Mouse (Mus musculus): ENCODE data around the gene Ptprk. TPM values are rescaled to one million over a fixed set of nuclear protein-coding genes. Genes with fewer than 3 reads are reported as not detected.

The Ptprk gene
- polyA plus RNA-seq, 1 experiment, result 6.0 TPM

DNA sequence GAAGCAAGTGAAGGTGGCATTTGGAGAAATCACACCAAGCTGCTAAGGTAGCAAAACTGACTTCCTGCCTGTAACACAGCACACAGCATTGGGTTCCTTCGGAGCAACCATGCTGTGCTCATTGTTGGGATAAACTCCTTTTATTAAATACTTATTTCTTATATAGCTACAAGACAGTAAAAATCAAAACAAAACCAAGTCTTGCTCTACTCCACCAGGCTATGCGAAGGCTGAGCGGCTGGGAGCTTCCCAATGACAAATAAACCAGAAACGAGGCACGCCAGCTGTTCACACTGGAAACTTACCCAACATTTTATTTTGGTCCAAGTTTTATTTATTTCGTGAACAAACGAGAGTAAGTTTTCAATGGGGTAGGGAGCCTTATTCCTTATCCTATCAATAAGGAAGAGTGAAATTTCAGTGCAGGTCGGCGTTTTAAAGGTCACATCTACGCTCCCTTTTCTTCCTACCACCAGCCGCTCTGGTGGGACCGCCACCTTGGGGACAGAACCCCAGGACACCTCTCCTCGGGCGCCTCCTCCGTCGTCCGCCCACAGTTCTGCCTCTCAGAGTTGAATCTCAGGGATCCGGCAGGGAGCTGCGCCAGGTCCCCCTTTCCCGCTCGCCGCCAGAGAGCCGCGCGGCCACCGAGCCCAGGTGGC, 498 bp upstream of the Ptprk start:
- Histone ChIP-seq H3K4me1 (replicated peaks; ENCODE audit: control insufficient read depth, insufficient read depth, low read length) (no peaks in the 10 kb centered on the region; the same call in 1 of the 2 replicates), H3K36me3 (ENCODE audit: control insufficient read depth, insufficient read depth, low read length) (no peaks in the 10 kb centered on the region), H3K27ac (ENCODE audit: control insufficient read depth, insufficient read depth, low read length) (no peak overlapping the region), H3K27me3 (ENCODE audit: control insufficient read depth, insufficient read depth, low read length) (peaks cover 7% of the 10 kb centered on the region), H3K4me3 (ENCODE audit: control insufficient read depth, insufficient read depth, low read length) (peak overlapping the region; percentile 39)
- no peak for TF ChIP-seq CTCF (IDR thresholded peaks at IDR 0.05; ENCODE audit: borderline replicate concordance, control insufficient read depth, extremely low read depth, insufficient read depth, low read length, poor library complexity)
- WGBS, result under 1% methylated on average over 26 of the region's 26 CpGs
- no peak for DNase-seq

DNA sequence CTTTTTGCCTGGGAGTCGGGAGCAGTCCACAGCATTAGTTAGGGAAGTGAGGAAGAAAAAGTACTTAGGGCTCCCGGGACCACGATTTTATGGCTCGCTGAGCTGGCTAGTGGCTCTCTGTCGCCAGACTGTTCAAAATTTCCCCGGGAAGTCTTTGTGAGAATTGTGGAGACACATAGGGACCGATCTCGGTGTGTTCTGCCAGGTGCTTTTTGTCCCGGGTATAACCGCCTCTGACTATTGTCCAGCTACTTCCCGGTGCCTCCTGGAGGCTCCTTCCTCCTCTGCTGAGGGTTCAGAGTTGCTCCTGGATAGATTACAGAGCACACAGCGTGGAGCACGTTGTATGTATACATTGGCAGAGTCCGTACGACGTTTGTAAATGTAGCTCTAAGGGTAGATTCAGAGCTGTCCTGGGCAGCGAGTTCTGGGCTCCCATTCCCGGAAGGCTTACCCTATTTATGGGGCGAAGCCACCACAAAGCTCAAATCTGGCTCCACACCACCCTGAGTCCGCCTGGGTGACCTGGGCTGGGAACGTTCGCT, 943 bp downstream of the Ptprk start:
- Histone ChIP-seq H3K27me3 (ENCODE audit: control insufficient read depth, insufficient read depth, low read length) (peaks cover 7% of the 10 kb centered on the region), H3K36me3 (ENCODE audit: control insufficient read depth, insufficient read depth, low read length) (no peaks in the 10 kb centered on the region), H3K4me3 (ENCODE audit: control insufficient read depth, insufficient read depth, low read length) (peak overlapping the region; percentile 39), H3K4me1 (replicated peaks; ENCODE audit: control insufficient read depth, insufficient read depth, low read length) (no peaks in the 10 kb centered on the region; the same call in 1 of the 2 replicates), H3K27ac (ENCODE audit: control insufficient read depth, insufficient read depth, low read length) (no peak overlapping the region; the same call in 1 of the 2 replicates)
- no peak for TF ChIP-seq POLR2A (IDR thresholded peaks at IDR 0.05; ENCODE audit: control insufficient read depth, extremely low read depth, insufficient read depth, low read length, poor library complexity)
- TF ChIP-seq CTCF (IDR thresholded peaks at IDR 0.05; ENCODE audit: borderline replicate concordance, control insufficient read depth, extremely low read depth, insufficient read depth, low read length, poor library complexity), result no peak
- no peak for DNase-seq
- 2% methylated on average over 22 of the region's 22 CpGs for WGBS

DNA sequence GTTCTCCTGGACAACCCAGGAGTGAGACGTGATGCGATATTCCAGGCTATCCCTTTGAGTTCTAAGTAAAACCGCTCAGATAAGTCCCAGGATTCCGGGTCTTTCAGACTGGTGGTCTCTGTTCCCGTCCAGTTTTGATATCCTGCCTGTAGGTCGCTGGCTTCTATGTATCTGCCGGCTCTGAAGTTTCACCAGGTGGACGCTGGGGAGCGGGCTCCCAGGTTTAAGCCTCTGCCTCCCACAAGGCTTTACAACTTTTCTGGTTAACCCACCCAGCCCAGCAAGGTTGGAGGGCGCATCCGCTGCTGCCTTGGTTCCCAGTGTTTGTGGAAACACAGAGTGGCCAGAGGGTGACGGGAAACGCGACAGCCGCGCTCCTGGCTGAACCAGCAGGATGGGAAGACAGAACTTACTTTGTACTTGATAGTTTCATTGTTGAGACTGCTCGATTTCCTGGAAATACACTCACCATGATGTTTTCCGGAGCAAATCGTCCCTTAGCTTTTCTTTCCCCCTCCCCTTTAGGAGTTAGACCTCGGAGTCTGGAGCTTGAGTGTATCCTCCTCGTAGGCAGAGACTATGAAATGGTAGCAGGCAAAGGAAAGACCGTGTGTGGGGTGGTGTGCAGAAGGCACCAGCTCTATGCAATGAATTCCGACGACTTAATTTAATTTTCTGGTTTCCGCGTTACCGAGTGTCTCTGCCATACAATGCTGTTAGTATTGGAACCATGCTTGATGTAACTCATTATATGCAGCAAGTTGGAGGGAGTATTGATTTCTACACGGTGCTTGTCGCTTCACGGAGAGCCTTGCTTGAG, 1.6 kb downstream of the Ptprk start:
- H3K4me3 ChIP-seq (ENCODE audit: control insufficient read depth, insufficient read depth, low read length), result peak overlapping the region; percentile 3; the same call in 1 of the 2 replicates
- H3K27ac ChIP-seq (ENCODE audit: control insufficient read depth, insufficient read depth, low read length), result no peak overlapping the region
- no peak for TF ChIP-seq CTCF (IDR thresholded peaks at IDR 0.05; ENCODE audit: borderline replicate concordance, control insufficient read depth, extremely low read depth, insufficient read depth, low read length, poor library complexity)
- no peak for TF ChIP-seq POLR2A (IDR thresholded peaks at IDR 0.05; ENCODE audit: control insufficient read depth, extremely low read depth, insufficient read depth, low read length, poor library complexity)
- 19% methylated on average over 30 of the region's 30 CpGs for WGBS
- peaks cover 7% of the 10 kb centered on the region for H3K27me3 ChIP-seq (ENCODE audit: control insufficient read depth, insufficient read depth, low read length)
- no peaks in the 10 kb centered on the region; the same call in 1 of the 2 replicates for H3K4me1 ChIP-seq (replicated peaks; ENCODE audit: control insufficient read depth, insufficient read depth, low read length)
- H3K36me3 ChIP-seq (ENCODE audit: control insufficient read depth, insufficient read depth, low read length), result no peaks in the 10 kb centered on the region
- no peak for DNase-seq

DNA sequence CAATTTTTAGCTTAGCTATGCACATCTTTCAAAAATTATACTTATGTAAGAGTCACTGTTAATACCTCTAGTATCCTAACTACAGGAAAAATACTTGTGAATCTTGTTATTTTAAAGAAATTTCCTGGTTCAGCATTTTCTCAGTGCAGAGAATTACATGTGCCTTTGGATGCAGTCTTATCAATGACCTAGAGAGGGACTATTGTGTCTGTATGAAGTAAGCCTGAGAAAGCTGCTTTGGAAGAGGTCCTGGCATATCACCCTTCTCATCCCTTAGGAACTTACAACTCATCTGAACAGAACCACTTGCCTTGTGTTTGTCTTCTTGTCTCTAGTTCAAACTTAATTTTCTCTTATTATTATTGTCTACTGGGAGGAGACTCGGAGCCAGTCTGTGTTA, 3.6 kb downstream of the Ptprk start:
- Histone ChIP-seq H3K36me3 (ENCODE audit: control insufficient read depth, insufficient read depth, low read length) (no peaks in the 10 kb centered on the region), H3K27me3 (ENCODE audit: control insufficient read depth, insufficient read depth, low read length) (peaks cover 7% of the 10 kb centered on the region), H3K27ac (ENCODE audit: control insufficient read depth, insufficient read depth, low read length) (no peak overlapping the region), H3K4me1 (replicated peaks; ENCODE audit: control insufficient read depth, insufficient read depth, low read length) (no peaks in the 10 kb centered on the region; the same call in 1 of the 2 replicates), H3K4me3 (ENCODE audit: control insufficient read depth, insufficient read depth, low read length) (no peak overlapping the region)
- WGBS, result 94% methylated on average over 1 of the region's 1 CpGs
- TF ChIP-seq CTCF (IDR thresholded peaks at IDR 0.05; ENCODE audit: borderline replicate concordance, control insufficient read depth, extremely low read depth, insufficient read depth, low read length, poor library complexity) (no peak), POLR2A (IDR thresholded peaks at IDR 0.05; ENCODE audit: control insufficient read depth, extremely low read depth, insufficient read depth, low read length, poor library complexity) (no peak)
- DNase-seq, result no peak

DNA sequence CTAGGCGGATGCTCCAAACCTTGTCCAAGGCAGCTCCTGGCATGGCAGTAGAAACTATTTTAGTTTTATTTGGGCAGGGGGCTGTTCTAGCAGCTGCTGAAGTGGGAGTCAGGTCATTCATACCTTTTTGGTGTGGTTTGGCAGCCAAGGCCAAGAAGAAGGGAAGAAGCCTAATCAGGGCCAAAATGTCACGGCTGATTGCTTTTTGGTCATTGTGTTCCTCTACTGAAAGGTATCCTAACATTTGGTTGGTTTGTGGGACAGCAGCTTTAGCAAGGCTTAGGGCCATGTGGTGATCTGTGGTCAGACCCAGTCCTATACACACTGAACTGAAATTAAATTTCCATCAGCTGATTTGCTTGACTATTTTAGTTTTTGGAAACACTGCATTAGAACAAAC, 6.6 kb downstream of the Ptprk start:
- WGBS, result 95% methylated on average over 2 of the region's 2 CpGs
- no peak for DNase-seq
- Histone ChIP-seq H3K27ac (ENCODE audit: control insufficient read depth, insufficient read depth, low read length) (no peak overlapping the region), H3K4me3 (ENCODE audit: control insufficient read depth, insufficient read depth, low read length) (no peak overlapping the region), H3K27me3 (ENCODE audit: control insufficient read depth, insufficient read depth, low read length) (no peaks in the 10 kb centered on the region; the same call in 1 of the 2 replicates), H3K4me1 (replicated peaks; ENCODE audit: control insufficient read depth, insufficient read depth, low read length) (no peaks in the 10 kb centered on the region), H3K36me3 (ENCODE audit: control insufficient read depth, insufficient read depth, low read length) (no peaks in the 10 kb centered on the region)
- TF ChIP-seq CTCF (IDR thresholded peaks at IDR 0.05; ENCODE audit: borderline replicate concordance, control insufficient read depth, extremely low read depth, insufficient read depth, low read length, poor library complexity) (no peak), POLR2A (IDR thresholded peaks at IDR 0.05; ENCODE audit: control insufficient read depth, extremely low read depth, insufficient read depth, low read length, poor library complexity) (no peak)

DNA sequence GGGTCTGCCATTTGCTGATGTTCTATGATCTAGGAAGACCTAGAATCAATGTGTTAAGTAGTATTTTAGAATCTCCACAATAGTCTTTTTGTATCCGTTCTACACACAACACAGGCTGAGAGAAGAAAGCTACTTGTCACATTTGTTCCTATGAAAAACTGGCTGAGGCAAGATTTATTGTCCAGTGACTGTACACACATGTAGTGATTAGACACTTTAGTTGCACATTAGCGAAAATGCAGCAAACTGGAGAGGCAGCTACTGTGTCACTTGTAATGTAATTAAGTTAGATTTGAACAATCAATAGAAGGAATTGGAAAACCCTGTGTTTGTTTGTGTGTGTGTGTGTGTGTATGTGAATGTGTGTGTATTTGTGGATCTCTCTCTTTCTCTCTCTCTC, 8.6 kb downstream of the Ptprk start:
- TF ChIP-seq POLR2A (IDR thresholded peaks at IDR 0.05; ENCODE audit: control insufficient read depth, extremely low read depth, insufficient read depth, low read length, poor library complexity) (no peak), CTCF (IDR thresholded peaks at IDR 0.05; ENCODE audit: borderline replicate concordance, control insufficient read depth, extremely low read depth, insufficient read depth, low read length, poor library complexity) (no peak)
- Histone ChIP-seq H3K27me3 (ENCODE audit: control insufficient read depth, insufficient read depth, low read length) (no peaks in the 10 kb centered on the region), H3K4me1 (replicated peaks; ENCODE audit: control insufficient read depth, insufficient read depth, low read length) (no peaks in the 10 kb centered on the region), H3K27ac (ENCODE audit: control insufficient read depth, insufficient read depth, low read length) (no peak overlapping the region), H3K4me3 (ENCODE audit: control insufficient read depth, insufficient read depth, low read length) (no peak overlapping the region), H3K36me3 (ENCODE audit: control insufficient read depth, insufficient read depth, low read length) (no peaks in the 10 kb centered on the region)
- no peak for DNase-seq
- WGBS, result 95% methylated on average over 2 of the region's 2 CpGs
